Mouse (Mus musculus): Measurements from ENCODE around the gene Dnah1. TPM values are rescaled to one million over a fixed set of nuclear protein-coding genes. Genes with fewer than 3 reads are reported as not detected.

Gene Dnah1
- polyA plus RNA-seq, 1 experiment from 2014 or later = 0.74 TPM

DNA sequence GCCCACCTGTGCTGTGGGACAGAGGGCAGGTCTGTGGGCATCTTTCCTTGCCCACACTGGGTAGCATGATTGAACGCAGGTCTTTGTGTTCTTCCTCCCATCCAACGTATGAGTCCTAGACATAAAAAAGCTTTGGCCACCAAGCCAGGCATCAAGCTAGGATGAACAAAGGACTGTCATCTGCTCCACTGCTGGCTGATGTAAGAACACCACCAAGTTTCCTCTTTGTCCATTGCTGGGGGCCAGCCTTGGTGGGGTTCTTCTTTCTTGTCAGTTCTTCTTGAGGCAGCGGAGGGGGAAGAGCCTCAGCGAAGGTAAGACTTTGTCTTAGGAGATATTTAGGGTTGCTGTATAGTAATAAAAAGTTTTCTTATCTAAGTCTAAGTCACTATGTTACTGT, 7.3 kb upstream of the Dnah1 start:
- no peaks in the 10 kb centered on the region for H3K9me3 ChIP-seq (ENCODE audit: control insufficient read depth, low read length)
- no peaks in the 10 kb centered on the region for H3K4me1 ChIP-seq (replicated peaks; ENCODE audit: control insufficient read depth, insufficient read depth)
- WGBS = 80% methylated on average over 4 of the region's 4 CpGs
- no peak overlapping the region for H3K4me3 ChIP-seq (ENCODE audit: low read depth, low read length)
- no peak overlapping the region for H3K27ac ChIP-seq (replicated peaks)
- no peaks in the 10 kb centered on the region for H3K27me3 ChIP-seq (ENCODE audit: control insufficient read depth, insufficient read depth, low read length)
- no peak overlapping the region for H3K9ac ChIP-seq (ENCODE audit: low read length)
- H3K36me3 ChIP-seq (ENCODE audit: control insufficient read depth, insufficient read depth, low read length) = no peaks in the 10 kb centered on the region
- TF ChIP-seq EP300 (optimal IDR thresholded peaks at IDR 0.05) = no peak
- TF ChIP-seq CTCF (IDR thresholded peaks at IDR 0.05; ENCODE audit: low read depth) = no peak
- DNase-seq (ENCODE audit: low spot score) = no peak
- no peak overlapping the region for H3K4me2 ChIP-seq (replicated peaks; ENCODE audit: low read depth)
- no peak for ATAC-seq (ENCODE audit: low FRiP score, low TSS enrichment)

DNA sequence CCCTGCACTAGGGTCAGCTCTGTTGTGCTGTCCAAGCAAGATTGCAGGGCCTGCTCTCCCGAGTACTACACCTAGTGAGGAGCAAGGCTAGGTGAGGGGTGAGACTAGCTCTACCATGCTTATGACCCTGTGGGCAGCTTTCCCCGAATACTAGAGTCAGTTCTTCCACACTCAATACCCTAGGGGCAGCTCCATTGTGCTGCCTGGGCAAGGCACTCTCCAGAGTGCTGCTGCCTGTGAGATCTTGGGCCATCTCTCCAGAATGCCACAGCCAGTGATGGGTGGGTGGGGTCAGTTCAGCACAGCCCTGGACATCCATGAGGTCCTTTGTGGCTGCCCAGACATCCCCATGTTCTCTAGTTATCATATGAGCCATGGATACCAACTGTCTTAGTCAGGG, 6.0 kb upstream of the Dnah1 start:
- H3K4me1 ChIP-seq (replicated peaks; ENCODE audit: control insufficient read depth, insufficient read depth) = no peaks in the 10 kb centered on the region
- no peaks in the 10 kb centered on the region for H3K27me3 ChIP-seq (ENCODE audit: control insufficient read depth, insufficient read depth, low read length)
- no peak for ATAC-seq (ENCODE audit: low FRiP score, low TSS enrichment)
- TF ChIP-seq EP300 (optimal IDR thresholded peaks at IDR 0.05) = no peak
- no peak for TF ChIP-seq CTCF (IDR thresholded peaks at IDR 0.05; ENCODE audit: low read depth)
- DNase-seq (ENCODE audit: low spot score) = no peak
- H3K4me3 ChIP-seq (ENCODE audit: low read depth, low read length) = no peak overlapping the region
- WGBS = 52% methylated on average over 2 of the region's 2 CpGs
- H3K4me2 ChIP-seq (replicated peaks; ENCODE audit: low read depth) = no peak overlapping the region
- no peak overlapping the region for H3K9ac ChIP-seq (ENCODE audit: low read length)
- H3K36me3 ChIP-seq (ENCODE audit: control insufficient read depth, insufficient read depth, low read length) = no peaks in the 10 kb centered on the region
- H3K9me3 ChIP-seq (ENCODE audit: control insufficient read depth, low read length) = no peaks in the 10 kb centered on the region
- no peak overlapping the region for H3K27ac ChIP-seq (replicated peaks)

DNA sequence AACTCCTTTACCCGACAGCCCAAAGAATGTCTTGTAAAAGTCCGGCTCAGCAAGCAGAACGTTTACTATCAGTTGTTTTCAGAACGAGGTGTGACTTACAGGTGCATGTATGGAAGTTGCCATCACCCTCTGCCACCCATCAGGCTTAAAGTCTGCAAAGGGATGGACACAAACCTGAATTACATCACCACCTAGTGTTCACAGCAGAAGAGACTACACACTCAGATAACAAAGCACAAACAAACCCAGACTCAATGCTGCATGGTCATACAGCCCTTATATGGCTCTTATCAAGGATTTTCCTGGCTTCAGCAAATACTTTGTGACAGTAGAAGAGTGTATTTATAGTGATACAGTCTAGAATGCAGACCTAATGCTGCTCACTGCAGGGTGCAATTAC, 4.0 kb upstream of the Dnah1 start:
- H3K4me1 ChIP-seq (replicated peaks; ENCODE audit: control insufficient read depth, insufficient read depth) = no peaks in the 10 kb centered on the region
- H3K9ac ChIP-seq (ENCODE audit: low read length) = no peak overlapping the region
- no peaks in the 10 kb centered on the region for H3K36me3 ChIP-seq (ENCODE audit: control insufficient read depth, insufficient read depth, low read length)
- H3K4me3 ChIP-seq (ENCODE audit: low read depth, low read length) = no peak overlapping the region
- no peaks in the 10 kb centered on the region for H3K27me3 ChIP-seq (ENCODE audit: control insufficient read depth, insufficient read depth, low read length)
- no peak overlapping the region for H3K4me2 ChIP-seq (replicated peaks; ENCODE audit: low read depth)
- peak; percentile 50 for TF ChIP-seq CTCF (IDR thresholded peaks at IDR 0.05; ENCODE audit: low read depth)
- no peak for TF ChIP-seq EP300 (optimal IDR thresholded peaks at IDR 0.05)
- H3K9me3 ChIP-seq (ENCODE audit: control insufficient read depth, low read length) = no peaks in the 10 kb centered on the region
- DNase-seq (ENCODE audit: low spot score) = no peak
- no peak for ATAC-seq (ENCODE audit: low FRiP score, low TSS enrichment)
- 59% methylated on average over 4 of the region's 4 CpGs for WGBS
- no peak overlapping the region for H3K27ac ChIP-seq (replicated peaks)

DNA sequence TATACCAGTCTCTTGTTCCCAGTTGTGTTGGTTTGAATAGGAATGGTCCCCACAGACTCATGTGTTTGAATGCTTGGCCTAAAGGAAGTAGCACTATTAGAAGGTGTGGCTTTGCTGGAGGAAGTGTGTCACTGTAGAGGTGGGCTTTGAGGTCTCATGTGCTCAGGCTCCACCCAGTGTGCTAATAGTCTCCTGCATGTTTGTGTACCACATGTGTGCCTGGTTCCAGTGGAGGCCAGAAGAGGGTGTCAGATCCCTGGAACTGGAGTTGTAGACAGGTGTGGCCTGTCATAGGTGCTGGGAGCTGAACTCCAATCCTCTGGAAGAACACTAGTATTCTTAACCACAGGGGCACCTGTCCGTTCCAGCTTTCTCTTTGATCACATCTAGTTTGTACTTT, 3.5 kb upstream of the Dnah1 start:
- 87% methylated on average over 1 of the region's 1 CpGs for WGBS
- Histone ChIP-seq H3K9ac (ENCODE audit: low read length) (no peak overlapping the region), H3K4me3 (ENCODE audit: low read depth, low read length) (no peak overlapping the region), H3K4me1 (replicated peaks; ENCODE audit: control insufficient read depth, insufficient read depth) (no peaks in the 10 kb centered on the region), H3K27me3 (ENCODE audit: control insufficient read depth, insufficient read depth, low read length) (no peaks in the 10 kb centered on the region), H3K36me3 (ENCODE audit: control insufficient read depth, insufficient read depth, low read length) (no peaks in the 10 kb centered on the region), H3K9me3 (ENCODE audit: control insufficient read depth, low read length) (no peaks in the 10 kb centered on the region), H3K27ac (replicated peaks) (no peak overlapping the region), H3K4me2 (replicated peaks; ENCODE audit: low read depth) (no peak overlapping the region)
- TF ChIP-seq CTCF (IDR thresholded peaks at IDR 0.05; ENCODE audit: low read depth) (no peak), EP300 (optimal IDR thresholded peaks at IDR 0.05) (no peak)
- peak; percentile 45; the same call in 1 of the 2 replicates for ATAC-seq (ENCODE audit: low FRiP score, low TSS enrichment)
- no peak for DNase-seq (ENCODE audit: low spot score)

DNA sequence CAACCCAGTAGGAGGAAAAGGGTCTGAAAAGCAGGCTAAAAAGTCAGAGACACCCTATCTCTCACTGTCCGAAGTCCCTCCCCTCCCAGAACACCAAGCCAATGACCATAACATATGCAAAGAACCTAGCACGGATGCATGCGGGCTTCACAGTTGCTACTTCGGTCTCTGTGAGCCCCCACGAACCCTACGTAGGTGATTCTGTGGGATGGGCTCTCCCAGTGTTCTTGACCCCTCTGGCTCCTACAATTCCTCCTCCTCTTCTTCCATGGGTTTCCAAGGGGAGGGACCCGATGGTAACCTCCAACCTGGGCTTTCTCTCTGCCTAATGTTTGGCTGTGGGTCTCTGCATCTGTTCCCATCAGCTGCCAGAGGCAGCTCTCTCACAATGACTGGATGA, 3.1 kb upstream of the Dnah1 start:
- ATAC-seq (ENCODE audit: low FRiP score, low TSS enrichment) (no peak), DNase-seq (ENCODE audit: low spot score) (no peak)
- WGBS = 79% methylated on average over 7 of the region's 7 CpGs
- no peaks in the 10 kb centered on the region for H3K27me3 ChIP-seq (ENCODE audit: control insufficient read depth, insufficient read depth, low read length)
- H3K4me2 ChIP-seq (replicated peaks; ENCODE audit: low read depth) = no peak overlapping the region
- no peaks in the 10 kb centered on the region for H3K36me3 ChIP-seq (ENCODE audit: control insufficient read depth, insufficient read depth, low read length)
- H3K4me1 ChIP-seq (replicated peaks; ENCODE audit: control insufficient read depth, insufficient read depth) = no peaks in the 10 kb centered on the region
- TF ChIP-seq CTCF (IDR thresholded peaks at IDR 0.05; ENCODE audit: low read depth) = no peak
- TF ChIP-seq EP300 (optimal IDR thresholded peaks at IDR 0.05) = no peak
- H3K4me3 ChIP-seq (ENCODE audit: low read depth, low read length) = no peak overlapping the region
- no peak overlapping the region for H3K9ac ChIP-seq (ENCODE audit: low read length)
- no peaks in the 10 kb centered on the region for H3K9me3 ChIP-seq (ENCODE audit: control insufficient read depth, low read length)
- no peak overlapping the region for H3K27ac ChIP-seq (replicated peaks)

DNA sequence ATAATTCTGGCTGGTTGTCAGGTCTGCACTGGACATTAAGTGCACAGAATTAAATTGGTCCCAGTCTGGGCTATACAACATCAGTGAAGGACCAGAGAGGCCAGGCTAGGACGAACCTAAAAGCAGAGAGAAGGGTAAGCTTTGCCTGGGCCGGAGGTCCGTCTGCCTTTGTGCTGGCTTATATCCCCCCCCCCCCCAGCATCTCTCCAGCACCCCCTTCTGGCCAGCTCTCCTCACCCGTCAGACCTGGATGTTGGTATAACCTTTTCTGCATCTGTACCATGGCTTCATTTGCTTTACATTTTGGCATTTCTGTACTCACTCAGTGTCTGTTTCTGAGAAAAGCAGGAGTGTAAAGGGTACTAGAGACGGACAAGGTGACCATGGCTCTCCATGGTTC, 1.9 kb upstream of the Dnah1 start:
- 48% methylated on average over 5 of the region's 5 CpGs for WGBS
- no peaks in the 10 kb centered on the region for H3K27me3 ChIP-seq (ENCODE audit: control insufficient read depth, insufficient read depth, low read length)
- no peaks in the 10 kb centered on the region for H3K9me3 ChIP-seq (ENCODE audit: control insufficient read depth, low read length)
- ATAC-seq (ENCODE audit: low FRiP score, low TSS enrichment) (no peak), DNase-seq (ENCODE audit: low spot score) (peak; percentile 12)
- no peaks in the 10 kb centered on the region for H3K36me3 ChIP-seq (ENCODE audit: control insufficient read depth, insufficient read depth, low read length)
- no peak overlapping the region for H3K4me3 ChIP-seq (ENCODE audit: low read depth, low read length)
- H3K27ac ChIP-seq (replicated peaks) = no peak overlapping the region
- TF ChIP-seq EP300 (optimal IDR thresholded peaks at IDR 0.05) = no peak
- peak; percentile 45 for TF ChIP-seq CTCF (IDR thresholded peaks at IDR 0.05; ENCODE audit: low read depth)
- H3K4me1 ChIP-seq (replicated peaks; ENCODE audit: control insufficient read depth, insufficient read depth) = no peaks in the 10 kb centered on the region
- no peak overlapping the region for H3K9ac ChIP-seq (ENCODE audit: low read length)
- no peak overlapping the region for H3K4me2 ChIP-seq (replicated peaks; ENCODE audit: low read depth)

All from stomach, postnatal 0 days (tissue).